Mouse (Mus musculus) heart, embryonic 12.5 days (tissue): Measurements from ENCODE around the gene Cp. TPM values are rescaled to one million over a fixed set of nuclear protein-coding genes. Genes with fewer than 3 reads are reported as not detected.
"Not testable (repeated sequence)": the region's sequence is repeated elsewhere in the genome, so short reads cannot be mapped to it uniquely, and the experiment has no call there.

Experiments used
- ATAC-seq: fragments of 200-750 bp; cut with Nextera tagmentation; 2 replicates; pipeline ENCODE4 v1.8.0; 2017; ENCODE audit warnings: moderate TSS enrichment, moderate library complexity; ENCODE audit not compliant: insufficient number of reproducible peaks, low FRiP score
- H3K27ac ChIP-seq: fragments of 300-500 bp; sonication (generic); 2 replicates; pipeline ENCODE4 v1.5.1; 2016; ENCODE audit warnings: mild to moderate bottlenecking, moderate library complexity; ENCODE audit not compliant: poor library complexity, severe bottlenecking
- H3K27me3 ChIP-seq: fragments of 300-500 bp; sonication (generic); replicated peaks from 2 replicates; pipeline ENCODE4 v1.6.1; 2016; ENCODE audit warnings: mild to moderate bottlenecking, moderate library complexity
- H3K36me3 ChIP-seq: fragments of 300-500 bp; sonication (generic); 2 replicates; pipeline ENCODE4 v1.6.1; 2016; ENCODE audit warnings: mild to moderate bottlenecking, moderate library complexity
- H3K4me1 ChIP-seq: fragments of 300-500 bp; sonication (generic); replicated peaks from 2 replicates; pipeline ENCODE4 v1.6.1; 2016; ENCODE audit warnings: mild to moderate bottlenecking
- H3K4me2 ChIP-seq: fragments of 300-500 bp; sonication (generic); 2 replicates; pipeline ENCODE4 v1.6.1; 2016; ENCODE audit warnings: mild to moderate bottlenecking, moderate library complexity
- H3K4me3 ChIP-seq: fragments of 300-500 bp; sonication (generic); 2 replicates; pipeline ENCODE4 v1.5.1; 2016; ENCODE audit warnings: mild to moderate bottlenecking
- H3K9ac ChIP-seq: fragments of 300-500 bp; sonication (generic); 2 replicates; pipeline ENCODE4 v1.6.1; 2016; ENCODE audit warnings: mild to moderate bottlenecking, moderate library complexity
- H3K9me3 ChIP-seq: fragments of 300-500 bp; sonication (generic); replicated peaks from 2 replicates; pipeline ENCODE4 v1.6.1; 2016; ENCODE audit warnings: mild to moderate bottlenecking, moderate library complexity
- WGBS: fragments of 180-500 bp; shearing (Covaris S2); methylation state at CpG from one replicate; pipeline ENCODE4 v1.1.7; 2016; 5-methylcytosine and 5-hydroxymethylcytosine counted together
- polyA plus RNA-seq: library from polyadenylated mRNA; unstranded; fragments of >200 nt; fragmentation: Nextera tagmentation; extraction: Ambion mirVana; gene quantifications from 2 replicates; pipeline ENCODE4 v1.2.1, GENCODE M21; 2016

The Cp gene
- polyA plus RNA-seq, 1 experiment from 2014 or later: 0.41 TPM

- WGBS: 86% methylated on average over 6 of the region's 6 CpGs
- no peak overlapping the region for H3K9ac ChIP-seq
- H3K4me2 ChIP-seq: no peak overlapping the region
- H3K4me3 ChIP-seq: no peak overlapping the region
- H3K27ac ChIP-seq: no peak overlapping the region
- H3K4me1 ChIP-seq: peaks cover 12% of the 10 kb centered on the region
- H3K36me3 ChIP-seq: peaks cover 28% of the 10 kb centered on the region
- H3K9me3 ChIP-seq: no peaks in the 10 kb centered on the region
- ATAC-seq: no peak
- H3K27me3 ChIP-seq: no peaks in the 10 kb centered on the region
Measured at GRCm38 (mm10) chr3:20030807-20031206, 74.0 kb downstream of the Cp start.

- Histone ChIP-seq H3K4me1 (peaks cover 12% of the 10 kb centered on the region), H3K36me3 (peaks cover 7% of the 10 kb centered on the region), H3K4me3 (peak overlapping the region; percentile 90), H3K27ac (0 out of 2 replicates have a peak overlapping the region, but pooled peaks have one; percentile 67), H3K9me3 (0 out of 2 replicates have a peak, but pooled peaks cover 7% of the 10 kb centered on the region), H3K27me3 (no peaks in the 10 kb centered on the region), H3K9ac (peak overlapping the region; percentile 82), H3K4me2 (peak overlapping the region; percentile 86)
- 13% methylated on average over 10 of the region's 10 CpGs for WGBS
- no peak for ATAC-seq
Measured at GRCm38 (mm10) chr3:20033761-20034718, 77.2 kb downstream of the Cp start.

DNA sequence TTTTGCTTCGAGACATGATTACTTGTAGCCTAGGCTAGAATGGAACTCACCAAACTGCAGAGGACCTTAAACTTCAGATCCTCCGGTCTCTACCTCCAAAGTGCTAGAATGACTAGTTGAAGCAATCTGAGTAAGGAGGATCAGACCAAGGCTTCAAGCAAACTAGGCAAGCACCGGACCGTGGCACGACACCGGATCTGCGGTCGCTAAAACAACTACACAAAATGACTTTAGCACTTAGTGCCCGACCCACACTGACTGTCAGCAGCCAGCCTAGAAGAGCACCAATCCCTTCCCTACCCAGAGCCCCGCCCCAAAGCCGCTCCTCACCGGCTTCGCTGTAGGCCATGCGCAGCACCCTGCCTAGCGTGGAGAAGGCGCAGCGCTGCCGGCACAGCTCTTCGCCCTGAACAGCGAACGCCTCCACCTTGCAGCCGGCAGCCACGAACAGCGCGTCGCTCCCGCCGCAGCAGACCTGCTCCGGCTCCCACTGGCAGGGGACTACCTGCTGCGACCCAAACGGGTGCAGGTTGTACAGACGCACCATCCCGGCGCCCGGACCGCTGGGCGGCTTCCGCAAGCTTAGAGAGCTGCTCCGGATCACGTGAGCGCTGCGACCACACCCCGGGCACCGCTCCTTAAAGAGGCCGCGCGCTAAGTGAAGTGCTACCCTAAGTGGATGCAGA, 78.0 kb downstream of the Cp start, which contains the start of gene Hps3:
Hps3 (minus strand) TSS at position 597 of the 686 bp plus-strand sequence.
- peak; percentile 99 for ATAC-seq
- Histone ChIP-seq H3K27me3 (no peaks in the 10 kb centered on the region), H3K4me3 (peak within 1 kb of the TSS; percentile 90), H3K9me3 (0 out of 2 replicates have a peak, but pooled peaks cover 7% of the 10 kb centered on the region), H3K4me2 (peak within 1 kb of the TSS; percentile 86), H3K9ac (peak within 1 kb of the TSS; percentile 82), H3K4me1 (peaks cover 12% of the 10 kb centered on the region), H3K36me3 (peaks cover 7% of the 10 kb centered on the region; the same call in 1 of the 2 replicates), H3K27ac (peak within 1 kb of the TSS; percentile 67)
- WGBS: under 1% methylated on average over 47 of the region's 47 CpGs

DNA sequence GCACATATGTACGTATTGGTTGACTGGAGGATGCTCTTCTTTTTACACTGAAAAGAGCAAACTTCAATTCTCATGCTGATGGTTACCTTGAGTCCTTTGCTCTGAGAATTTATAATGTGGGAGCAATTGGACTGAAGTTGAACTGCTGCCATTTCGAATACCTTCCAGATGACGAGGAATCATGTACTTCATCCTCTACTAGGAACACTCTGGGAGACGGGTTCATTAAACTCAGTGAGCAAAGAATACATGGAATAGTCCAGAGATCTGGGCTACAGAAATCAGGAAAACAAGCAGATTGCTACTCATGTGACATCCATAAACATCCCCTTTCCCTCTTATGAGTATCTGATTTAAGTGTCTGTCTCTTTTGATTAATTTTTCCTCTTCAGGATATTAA, 79.2 kb downstream of the Cp start:
- peaks cover 12% of the 10 kb centered on the region for H3K4me1 ChIP-seq
- ATAC-seq: no peak
- no peak overlapping the region for H3K9ac ChIP-seq
- no peak overlapping the region for H3K4me3 ChIP-seq
- H3K27ac ChIP-seq: no peak overlapping the region
- H3K27me3 ChIP-seq: no peaks in the 10 kb centered on the region
- WGBS: 78% methylated on average over 4 of the region's 4 CpGs
- no peak overlapping the region for H3K4me2 ChIP-seq
- H3K36me3 ChIP-seq: no peaks in the 10 kb centered on the region
- 0 out of 2 replicates have a peak, but pooled peaks cover 7% of the 10 kb centered on the region for H3K9me3 ChIP-seq

GRCm38 (mm10) chr3:20041461-20041860, 84.6 kb downstream of the Cp start:
- H3K9me3 ChIP-seq, H3K27me3 ChIP-seq, H3K9ac ChIP-seq, H3K4me1 ChIP-seq, H3K27ac ChIP-seq, H3K4me3 ChIP-seq, ATAC-seq, H3K4me2 ChIP-seq, H3K36me3 ChIP-seq: not testable (repeated sequence)
- 83% methylated on average over 7 of the region's 7 CpGs for WGBS

DNA sequence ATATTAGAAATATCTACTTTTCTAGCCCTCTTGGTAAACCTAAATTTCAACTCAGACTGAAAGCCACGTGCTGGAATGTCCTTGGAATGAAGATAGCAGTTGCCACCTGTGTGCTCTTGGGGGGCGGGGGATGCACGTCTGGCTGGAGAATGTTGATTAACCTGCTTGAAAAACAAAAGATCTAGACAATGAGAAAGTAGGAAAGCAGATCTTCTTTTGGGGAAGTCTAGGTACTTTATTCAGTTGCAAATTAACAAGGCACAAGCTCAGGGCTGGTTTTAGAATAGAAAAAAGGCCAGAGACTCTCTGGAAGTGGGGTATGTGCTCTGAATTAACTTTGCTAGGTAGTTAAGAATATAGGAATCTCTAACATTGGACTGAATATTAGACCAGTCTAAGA, 87.9 kb downstream of the Cp start:
- ATAC-seq, H3K4me2 ChIP-seq, H3K4me1 ChIP-seq, H3K27ac ChIP-seq, H3K9me3 ChIP-seq, H3K36me3 ChIP-seq, H3K27me3 ChIP-seq, H3K4me3 ChIP-seq, H3K9ac ChIP-seq: not testable (repeated sequence)
- whole genome bisulfite sequencing: 60% methylated on average over 3 of the region's 3 CpGs

GRCm38 (mm10) chr3:20057306-20058196, 100.7 kb downstream of the Cp start, which contains the start of gene Hltf:
TSS of gene Hltf (plus strand) at chr3:20057811.
- H3K9me3 ChIP-seq: no peaks in the 10 kb centered on the region
- peak within 1 kb of the TSS; percentile 48 for H3K27ac ChIP-seq
- peak within 1 kb of the TSS; percentile 87 for H3K4me2 ChIP-seq
- H3K4me1 ChIP-seq: peaks cover 3% of the 10 kb centered on the region
- ATAC-seq: peak; percentile 100
- H3K27me3 ChIP-seq: no peaks in the 10 kb centered on the region
- peak within 1 kb of the TSS; percentile 82 for H3K4me3 ChIP-seq
- under 1% methylated on average over 51 of the region's 54 CpGs for WGBS
- H3K36me3 ChIP-seq: peaks cover 11% of the 10 kb centered on the region
- H3K9ac ChIP-seq: peak within 1 kb of the TSS; percentile 76

DNA sequence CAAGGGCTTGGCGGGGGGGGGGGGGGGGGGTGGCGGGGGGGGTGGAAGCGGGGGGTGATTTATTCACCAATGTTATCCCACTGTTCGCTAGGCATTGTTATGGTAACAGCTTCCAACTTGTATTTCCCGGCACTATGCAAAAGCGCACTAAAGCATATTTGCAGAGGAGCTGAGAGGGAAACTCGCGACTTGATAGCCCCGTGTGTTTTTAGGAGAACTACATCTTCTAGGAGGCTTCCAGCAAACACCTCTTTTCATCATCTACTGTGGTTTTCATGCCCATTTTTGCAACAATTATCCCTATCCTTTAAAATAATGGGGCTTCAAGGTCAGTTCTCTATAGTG, 101.3 kb downstream of the Cp start:
- Histone ChIP-seq H3K4me1 (peaks cover 3% of the 10 kb centered on the region), H3K9me3 (no peaks in the 10 kb centered on the region), H3K36me3 (peaks cover 15% of the 10 kb centered on the region), H3K4me3 (peak overlapping the region; percentile 82), H3K4me2 (peak overlapping the region; percentile 87), H3K9ac (peak overlapping the region; percentile 76), H3K27me3 (no peaks in the 10 kb centered on the region), H3K27ac (no peak overlapping the region)
- 1% methylated on average over 7 of the region's 9 CpGs for WGBS
- no peak for ATAC-seq
